ENCODE assay signal across 21 mouse cellular contexts in genomic region chr5:8094921-8095320, GRCm38 (mm10).
"Had no signal": no experiment of that assay in that cellular context is flagged by ENCODE, and none has a peak within 500 bp of the region (broad histone marks: within the 10 kb centered on the region; RNA-seq: fewer than 3 reads in every experiment).

No protein-coding gene starts in this region.

- H3K9ac ChIP-seq: limb, embryonic 12.5 days; limb, embryonic 15.5 days; liver, embryonic 14.5 days; liver, postnatal 0 days; lung, embryonic 14.5 days; midbrain, embryonic 13.5 days; neural tube, embryonic 13.5 days; stomach, embryonic 15.5 days had no signal

- ATAC-seq: liver, postnatal 0 days; lung, postnatal 0 days; midbrain, embryonic 13.5 days; midbrain, embryonic 16.5 days had no signal

- H3K27ac ChIP-seq: limb, embryonic 12.5 days; limb, embryonic 15.5 days; liver, embryonic 14.5 days; midbrain, embryonic 10.5 days; midbrain, embryonic 13.5 days; neural tube, embryonic 13.5 days; stomach, embryonic 15.5 days had no signal

- H3K27me3 ChIP-seq: limb, embryonic 12.5 days; limb, embryonic 15.5 days; megakaryocyte, embryonic 14.5 days; midbrain, embryonic 13.5 days; neural tube, embryonic 13.5 days; stomach, embryonic 15.5 days had no signal

- H3K9me3 ChIP-seq: limb, embryonic 12.5 days; limb, embryonic 15.5 days; megakaryocyte, embryonic 14.5 days; midbrain, embryonic 10.5 days; midbrain, embryonic 13.5 days; neural tube, embryonic 13.5 days; stomach, embryonic 15.5 days had no signal

- H3K4me3 ChIP-seq: limb, embryonic 12.5 days; limb, embryonic 15.5 days; megakaryocyte, embryonic 14.5 days; midbrain, embryonic 10.5 days; midbrain, embryonic 13.5 days; myocyte; neural tube, embryonic 13.5 days; stomach, embryonic 15.5 days had no signal

- H3K4me2 ChIP-seq: limb, embryonic 12.5 days; limb, embryonic 15.5 days; liver, embryonic 11.5 days; lung, embryonic 14.5 days; midbrain, embryonic 13.5 days; neural tube, embryonic 13.5 days; stomach, embryonic 15.5 days had no signal

- DNase-seq: kidney, postnatal 14 days; kidney, postnatal 4 days; liver, postnatal 0 days; lung, embryonic 14.5 days; lung, postnatal 36 days; retina, postnatal 1 day; right cerebral cortex, postnatal 25 days; spleen, adult 18-20 months; thymus, postnatal 25 days had no signal

- H3K4me1 ChIP-seq: limb, embryonic 12.5 days; limb, embryonic 15.5 days; midbrain, embryonic 10.5 days; midbrain, embryonic 13.5 days; neural tube, embryonic 13.5 days; stomach, embryonic 15.5 days had no signal

- H3K36me3 ChIP-seq: limb, embryonic 12.5 days; limb, embryonic 15.5 days; midbrain, embryonic 10.5 days; stomach, embryonic 15.5 days had no signal
